Mouse (Mus musculus) thymus, postnatal 0 days (tissue): Measurements from ENCODE around the gene Larp1. TPM values are rescaled to one million over a fixed set of nuclear protein-coding genes. Genes with fewer than 3 reads are reported as not detected.

Experiments
- DNase-seq: peaks from one replicate; pipeline ENCODE4 v3.0.0-alpha.2; 2015; ENCODE audit warnings: low spot score
- polyA plus RNA-seq: library from polyadenylated mRNA; unstranded; fragments of >200 nt; fragmentation: Nextera tagmentation; extraction: Ambion mirVana; gene quantifications from 2 replicates; pipeline ENCODE4 v1.2.1, GENCODE M21; 2015

Larp1 gene
- polyA plus RNA-seq, 1 experiment from 2014 or later: 22.8 TPM

GRCm38 (mm10) chr11:57998872-57999271 is 10.0 kb upstream of the Larp1 start:
- no peak for DNase-seq

- no peak for DNase-seq
Measured at GRCm38 (mm10) chr11:58003126-58003525, 5.7 kb upstream of the Larp1 start.

- DNase-seq: no peak
Measured at GRCm38 (mm10) chr11:58003734-58004133, 5.1 kb upstream of the Larp1 start.

- DNase-seq: no peak
Measured at GRCm38 (mm10) chr11:58005110-58005509, 3.8 kb upstream of the Larp1 start.

- peak; percentile 55 for DNase-seq
Measured at GRCm38 (mm10) chr11:58008013-58008412, 851 bp upstream of the Larp1 start.

GRCm38 (mm10) chr11:58008437-58009050 is 320 bp upstream of the Larp1 start:
- peak; percentile 93 for DNase-seq

GRCm38 (mm10) chr11:58009516-58010141 is 765 bp downstream of the Larp1 start:
- peak; percentile 64 for DNase-seq

- peak; percentile 59 for DNase-seq
Measured at GRCm38 (mm10) chr11:58010226-58010781, 1.4 kb downstream of the Larp1 start.

- DNase-seq: no peak
Measured at GRCm38 (mm10) chr11:58010930-58011329, 2.1 kb downstream of the Larp1 start.

- DNase-seq: no peak
Measured at GRCm38 (mm10) chr11:58011813-58012212, 2.9 kb downstream of the Larp1 start.

- DNase-seq: no peak
Measured at GRCm38 (mm10) chr11:58012674-58013073, 3.8 kb downstream of the Larp1 start.

- DNase-seq: no peak
Measured at GRCm38 (mm10) chr11:58013100-58013499, 4.2 kb downstream of the Larp1 start.

- no peak for DNase-seq
Measured at GRCm38 (mm10) chr11:58014604-58015003, 5.7 kb downstream of the Larp1 start.

- no peak for DNase-seq
Measured at GRCm38 (mm10) chr11:58015339-58015738, 6.5 kb downstream of the Larp1 start.

- DNase-seq: no peak
Measured at GRCm38 (mm10) chr11:58016371-58016770, 7.5 kb downstream of the Larp1 start.

- no peak for DNase-seq
Measured at GRCm38 (mm10) chr11:58017422-58017821, 8.6 kb downstream of the Larp1 start.

- no peak for DNase-seq
Measured at GRCm38 (mm10) chr11:58018287-58018686, 9.4 kb downstream of the Larp1 start.

GRCm38 (mm10) chr11:58018701-58019100 is 9.8 kb downstream of the Larp1 start:
- DNase-seq: peak; percentile 25

- no peak for DNase-seq
Measured at GRCm38 (mm10) chr11:58021095-58021494, 12.2 kb downstream of the Larp1 start.

- DNase-seq: no peak
Measured at GRCm38 (mm10) chr11:58021618-58022017, 12.8 kb downstream of the Larp1 start.

- no peak for DNase-seq
Measured at GRCm38 (mm10) chr11:58024271-58024670, 15.4 kb downstream of the Larp1 start.

- DNase-seq: no peak
Measured at GRCm38 (mm10) chr11:58024671-58025070, 15.8 kb downstream of the Larp1 start.

GRCm38 (mm10) chr11:58025881-58026280 is 17.0 kb downstream of the Larp1 start:
- DNase-seq: no peak
